Mouse (Mus musculus) kidney, postnatal 25 days (tissue): ENCODE results near the gene Zfp275.
"Not testable (repeated sequence)": the region's sequence is repeated elsewhere in the genome, so short reads cannot be mapped to it uniquely, and the experiment has no call there.

ENCODE experiments used
- DNase-seq, 2 experiments: peaks; one replicate each; pipeline ENCODE4 v3.0.0; 2021; ENCODE audit warnings: mixed read lengths in 2 of 2

The Zfp275 gene

DNA sequence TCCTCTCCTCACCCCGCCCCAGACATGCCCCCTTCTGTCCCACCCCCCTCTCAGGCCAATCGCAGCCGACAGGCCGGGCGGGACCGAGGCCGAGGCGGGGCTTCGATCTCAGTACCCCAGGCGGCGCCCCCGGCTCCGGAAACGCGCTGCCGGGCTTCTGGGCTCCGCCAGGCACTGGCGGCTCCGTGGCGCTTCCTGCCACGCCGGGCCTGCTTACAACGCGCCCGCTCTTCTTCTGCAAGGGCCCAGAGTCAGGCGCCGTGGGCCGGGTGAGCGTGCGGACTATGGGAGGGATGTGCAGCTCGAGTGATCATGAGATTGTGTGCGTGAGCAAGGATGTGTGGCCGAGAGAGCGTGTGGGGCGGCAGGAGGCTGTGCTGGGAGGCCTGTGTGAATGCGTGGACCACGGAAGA lies at the start of gene Zfp275:
Gene Zfp275 (plus strand): TSS at position 139 of the 413 bp plus-strand sequence.
- DNase-seq, result peak; percentile 74 to 89

DNA sequence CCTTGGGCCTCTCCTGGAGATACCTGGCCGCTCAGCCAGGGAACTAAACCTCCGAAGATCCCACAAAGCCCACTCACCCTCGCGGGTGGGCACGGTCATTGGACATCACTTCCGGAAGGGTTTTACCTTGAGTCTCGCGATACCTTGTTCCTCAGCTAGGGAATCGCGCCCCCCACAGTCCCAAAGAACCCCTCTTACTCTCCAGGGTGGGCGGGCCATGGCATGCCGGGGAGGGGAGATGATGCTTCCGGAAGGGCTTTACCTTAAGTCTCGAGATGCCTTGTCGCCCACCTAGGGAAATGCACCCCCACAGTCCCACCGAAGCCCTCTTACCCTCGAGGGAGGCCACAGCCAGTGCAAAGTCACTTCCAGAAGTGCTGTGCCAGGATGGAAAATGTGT lies 49.5 kb upstream of the Zfp275 start, which contains the start of the genes Xlr5a and Xlr5c:
Gene Xlr5a (minus strand): TSS at position 101 of the 400 bp plus-strand sequence.
Gene Xlr5c (minus strand): TSS at position 101 of the 400 bp plus-strand sequence.
- not testable (repeated sequence) for DNase-seq

DNA sequence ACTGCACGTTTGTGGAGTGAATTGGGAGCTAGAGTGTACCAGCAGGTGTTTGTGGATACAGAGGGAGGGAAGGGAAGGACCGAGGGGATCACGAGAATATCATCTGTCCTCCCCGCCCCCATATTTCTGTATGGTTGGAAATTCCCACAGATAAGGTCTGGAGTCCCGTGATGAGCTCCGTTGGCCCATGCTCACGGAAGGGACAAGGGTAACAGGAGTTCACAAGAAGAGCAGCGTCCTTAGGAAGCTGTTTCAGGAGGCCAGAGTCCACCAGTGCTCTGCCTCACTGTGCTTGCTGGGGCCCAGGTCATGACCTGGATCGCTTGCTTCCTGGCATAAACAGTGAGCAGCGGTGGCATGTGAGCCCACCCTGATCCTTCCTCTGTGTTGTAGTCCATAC lies 46.7 kb upstream of the Zfp275 start:
- peak; percentile 5 to 71 for DNase-seq

- peak in 1 of 2 experiments; percentile 60 for DNase-seq
Measured at GRCm38 (mm10) chrX:73312522-73312921, 29.9 kb upstream of the Zfp275 start.

DNA sequence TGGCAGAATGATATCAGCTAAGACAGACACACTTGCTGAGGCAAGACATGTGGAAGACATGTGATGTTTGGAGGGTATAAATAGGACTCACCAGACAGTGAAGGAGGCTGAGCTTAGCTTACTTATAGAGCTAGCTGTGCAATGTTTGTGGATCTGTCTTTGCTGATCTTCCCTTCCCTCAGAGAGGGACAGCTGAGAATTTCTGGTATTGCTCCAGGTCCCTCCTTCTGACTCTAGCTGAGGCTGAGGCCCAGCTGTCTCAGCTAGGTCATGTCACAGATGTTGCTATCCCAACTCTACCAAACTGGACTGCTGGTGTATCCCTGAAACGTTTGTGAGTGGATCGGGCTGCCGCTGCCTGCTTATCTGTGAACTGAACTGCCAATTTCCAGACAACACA lies 21.4 kb upstream of the Zfp275 start:
- DNase-seq, result no peak

- DNase-seq, result no peak
Measured at GRCm38 (mm10) chrX:73327215-73327614, 15.2 kb upstream of the Zfp275 start.

DNA sequence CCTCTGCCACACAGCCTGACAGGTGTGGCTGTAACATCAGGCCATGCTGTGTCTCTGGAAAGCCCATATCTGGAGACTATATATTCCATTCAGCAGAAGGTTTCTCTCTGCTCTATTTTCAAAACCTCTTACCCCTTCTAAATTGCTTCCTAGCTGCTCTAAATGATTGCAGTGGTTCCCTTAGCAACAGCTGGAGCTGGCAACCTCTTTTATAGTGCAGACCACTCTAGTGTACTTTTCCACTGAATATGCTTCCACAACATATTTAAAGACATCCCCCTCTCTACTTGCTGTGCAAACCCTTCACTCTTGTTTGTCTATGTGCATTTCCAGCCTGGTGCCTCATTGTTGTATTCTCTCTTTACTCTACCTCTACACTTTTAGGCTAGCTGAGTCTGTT lies 8.9 kb upstream of the Zfp275 start:
- DNase-seq, result no peak

GRCm38 (mm10) chrX:73336740-73337139 lies 5.7 kb upstream of the Zfp275 start, which contains the start of gene Gm45015:
TSS of gene Gm45015 (minus strand) at chrX:73336840.
- DNase-seq, result no peak

DNA sequence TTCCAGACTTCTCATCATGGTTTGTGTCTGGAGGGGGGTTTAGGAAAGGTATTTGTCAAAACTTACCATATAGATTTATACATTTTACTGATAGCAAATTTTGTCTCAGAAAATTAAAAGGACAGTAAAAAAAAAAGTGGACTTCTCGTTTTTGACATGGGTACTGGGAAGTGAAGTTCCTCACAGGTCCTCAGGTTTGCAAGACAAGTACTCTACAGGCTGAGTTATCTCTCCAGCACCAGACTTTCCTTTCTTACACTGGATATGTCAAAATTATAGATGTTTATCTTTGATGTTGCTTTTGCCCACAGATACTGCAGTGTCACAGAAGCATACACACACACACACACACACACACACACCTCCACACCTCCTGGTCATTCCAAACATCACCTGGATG lies 948 bp upstream of the Zfp275 start:
- no peak for DNase-seq

DNA sequence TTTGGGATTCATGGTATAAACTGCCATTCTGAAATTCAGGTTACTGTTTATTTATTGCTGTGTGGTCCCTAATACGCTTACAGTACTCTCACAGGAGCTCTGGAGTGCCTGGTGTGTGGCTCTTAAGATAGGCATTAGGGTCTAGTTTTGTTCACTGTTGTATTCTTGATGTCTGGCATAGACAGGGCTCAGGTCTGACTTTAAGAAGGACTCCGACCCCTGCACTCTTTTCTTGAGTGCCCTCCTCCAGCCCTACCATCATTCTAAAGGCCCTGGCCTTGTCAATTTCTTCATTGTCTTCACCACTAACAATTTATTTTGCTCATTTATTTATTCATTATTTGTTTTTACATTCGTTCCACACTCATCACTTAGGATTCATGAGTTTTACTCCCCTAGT lies 353 bp upstream of the Zfp275 start:
- no peak for DNase-seq

DNA sequence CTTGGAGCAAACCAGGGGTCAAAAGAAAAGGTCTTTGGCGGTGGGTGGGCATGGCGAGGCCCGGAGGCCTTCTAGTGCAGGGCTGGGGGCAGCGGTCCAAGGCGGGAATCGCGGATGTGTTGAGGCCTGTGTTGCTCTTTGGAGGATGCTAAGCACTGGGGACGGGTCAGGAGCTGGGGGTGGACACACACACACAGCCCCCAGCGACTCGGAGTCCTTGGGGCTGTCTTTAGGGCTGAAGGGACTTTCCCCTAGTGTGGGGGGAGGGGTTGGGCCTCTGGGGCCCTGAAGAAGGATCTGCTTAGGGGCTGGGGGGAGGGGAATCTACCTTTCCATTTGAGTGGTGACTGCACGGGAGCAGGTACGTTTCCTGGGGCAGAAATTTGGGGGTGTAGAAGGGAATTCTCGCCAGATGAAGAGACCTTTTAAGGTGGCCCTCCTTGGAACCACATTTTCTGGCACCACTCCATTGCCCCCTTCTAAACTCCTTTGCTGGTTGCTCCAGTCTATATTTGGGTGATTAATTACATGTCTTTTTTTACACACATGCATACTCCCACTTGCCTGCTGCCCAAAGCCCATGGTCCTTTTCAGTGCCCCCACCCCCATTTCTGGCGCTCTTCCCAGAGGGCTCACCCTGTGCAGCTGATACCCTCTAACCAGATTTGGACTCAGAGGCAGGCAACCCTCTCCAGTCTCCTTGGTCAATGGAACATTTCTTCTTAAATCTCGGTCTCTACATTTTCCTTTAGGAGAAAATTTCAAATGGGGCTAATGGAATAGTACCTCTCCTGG lies 717 bp downstream of the Zfp275 start:
- peak; percentile 9 to 40 for DNase-seq

DNA sequence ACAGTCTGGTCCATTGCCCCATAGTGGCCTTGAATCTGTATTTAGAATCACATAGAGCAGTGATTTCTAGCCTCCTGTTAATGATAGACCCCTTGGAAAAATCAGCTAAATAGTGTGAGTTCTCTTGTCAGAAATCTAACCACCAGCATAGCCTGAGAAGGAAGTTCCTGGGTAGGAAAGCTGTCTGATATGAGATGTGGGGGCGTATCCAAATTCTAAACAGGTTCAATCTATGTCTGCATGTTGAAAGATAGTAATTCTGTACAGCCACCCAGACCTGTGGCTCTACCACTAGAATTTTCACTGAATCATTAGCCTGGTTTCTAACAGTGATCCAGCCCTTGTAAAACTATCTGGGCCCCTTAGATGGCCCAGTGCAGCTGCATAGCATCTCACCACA lies 1.4 kb downstream of the Zfp275 start:
- DNase-seq, result no peak

DNA sequence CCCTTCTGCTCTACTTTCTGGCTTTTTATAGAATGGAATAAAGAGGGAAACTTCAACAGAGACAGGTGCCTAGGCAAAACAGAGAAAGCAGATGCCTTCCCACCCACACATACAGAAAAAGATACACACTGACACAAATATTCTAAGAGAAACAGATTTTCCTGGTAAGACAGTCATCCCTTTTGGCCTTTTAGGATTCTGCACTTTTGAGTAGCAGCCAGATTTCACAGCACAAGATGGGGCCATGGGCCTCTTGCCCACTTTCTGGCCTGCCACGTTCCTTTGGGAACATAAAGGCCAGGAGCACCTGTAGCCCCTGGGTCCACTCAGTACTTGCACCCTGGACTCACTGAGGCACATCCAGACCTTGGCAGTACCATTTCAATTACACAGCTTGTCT lies 1.9 kb downstream of the Zfp275 start:
- DNase-seq, result no peak

DNA sequence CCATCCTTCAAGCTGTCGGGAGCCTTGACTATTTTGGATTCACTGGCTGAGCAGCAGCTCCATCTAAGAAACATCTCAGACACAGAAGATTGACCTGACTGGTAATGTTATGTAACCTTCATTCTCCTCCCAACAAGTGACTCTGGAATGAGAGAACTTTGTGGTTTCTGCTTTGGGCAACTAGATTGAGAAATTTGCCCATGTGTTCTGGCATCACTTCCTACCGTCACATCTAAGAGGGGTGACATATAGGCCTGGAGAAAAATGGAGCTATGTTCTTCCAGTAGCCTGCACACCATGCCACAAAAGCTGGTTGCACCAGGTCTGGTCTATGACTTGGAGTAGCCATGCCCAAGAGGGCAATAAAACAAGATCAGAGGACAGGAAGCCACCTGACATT lies 13.7 kb downstream of the Zfp275 start:
- no peak for DNase-seq

DNA sequence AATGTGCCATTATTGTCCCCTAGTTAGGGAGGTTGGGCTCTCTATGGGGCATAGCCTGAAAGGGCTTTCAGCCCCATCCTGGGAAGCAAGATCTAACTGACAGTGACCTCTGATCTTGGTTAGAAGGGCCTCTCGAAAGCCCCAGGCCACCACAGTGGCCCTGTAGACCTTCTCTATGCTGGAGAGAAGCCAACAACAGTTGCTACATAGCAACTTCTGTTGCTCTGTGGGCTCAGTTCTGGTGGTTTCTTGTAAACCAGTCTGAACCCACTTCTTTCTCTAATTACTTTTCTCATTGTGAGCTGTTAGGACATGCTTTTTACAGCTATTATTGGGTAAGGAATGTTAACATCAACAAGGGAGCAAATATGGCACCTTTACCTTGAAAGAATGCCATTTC lies 14.3 kb downstream of the Zfp275 start:
- no peak for DNase-seq

DNA sequence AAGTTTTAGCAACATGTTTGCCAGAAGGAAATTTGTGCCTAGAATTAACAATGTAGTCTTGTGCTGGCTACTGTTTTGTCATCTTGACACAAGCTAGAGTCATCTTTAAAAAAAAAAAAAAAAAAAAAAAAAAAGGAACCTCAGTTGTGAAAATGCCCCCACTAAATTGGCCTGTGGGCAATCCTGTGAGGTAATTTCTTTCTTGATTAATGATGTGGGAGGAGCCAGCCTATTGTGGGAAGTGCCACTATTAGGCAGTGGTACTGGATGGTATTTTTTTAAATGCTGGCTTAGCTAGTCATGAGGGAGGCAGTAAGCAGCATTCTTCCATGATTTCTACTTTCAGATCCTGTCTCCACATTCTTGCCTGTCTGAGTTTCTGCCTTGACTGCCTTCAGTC lies 20.9 kb downstream of the Zfp275 start:
- no peak for DNase-seq

DNA sequence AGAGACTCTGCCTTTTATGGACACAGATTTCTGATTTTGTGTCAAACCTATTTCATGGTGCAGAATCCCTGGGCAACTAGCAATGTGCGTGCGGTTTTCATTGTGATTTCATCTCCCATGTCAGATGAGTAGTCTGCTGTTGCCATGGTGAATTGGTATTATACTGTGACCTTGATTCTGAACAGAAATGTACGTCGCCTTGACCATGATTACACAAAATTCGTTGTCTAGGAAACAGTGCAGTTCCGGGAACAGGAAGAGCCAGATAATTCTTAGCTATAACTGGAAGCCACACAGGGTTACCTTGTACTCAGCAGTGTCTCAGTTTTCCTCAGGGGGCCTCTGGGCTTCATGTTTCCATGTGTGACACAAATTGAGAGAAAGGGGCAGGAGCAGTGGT lies 42.0 kb downstream of the Zfp275 start:
- no peak for DNase-seq

DNA sequence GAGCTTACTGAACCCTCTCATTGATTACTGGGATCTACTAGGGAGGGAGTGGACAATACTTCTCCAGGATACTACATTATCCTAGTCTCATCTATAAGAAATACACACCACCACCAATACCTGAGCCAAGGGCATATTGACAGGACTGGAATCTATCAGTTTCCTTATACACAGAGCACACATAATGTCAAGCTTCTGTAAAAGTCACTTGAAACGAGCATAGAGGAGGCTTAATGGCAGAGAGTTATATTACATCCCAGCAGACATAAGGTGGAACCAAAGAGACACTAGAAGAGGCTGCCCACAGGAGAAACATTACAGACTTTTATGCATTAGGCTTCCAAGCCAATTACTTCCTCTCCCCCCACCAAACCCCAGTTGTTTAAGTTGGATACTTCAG lies 42.5 kb downstream of the Zfp275 start:
- no peak for DNase-seq

- no peak for DNase-seq
Measured at GRCm38 (mm10) chrX:73391481-73391880, 49.1 kb downstream of the Zfp275 start.

DNA sequence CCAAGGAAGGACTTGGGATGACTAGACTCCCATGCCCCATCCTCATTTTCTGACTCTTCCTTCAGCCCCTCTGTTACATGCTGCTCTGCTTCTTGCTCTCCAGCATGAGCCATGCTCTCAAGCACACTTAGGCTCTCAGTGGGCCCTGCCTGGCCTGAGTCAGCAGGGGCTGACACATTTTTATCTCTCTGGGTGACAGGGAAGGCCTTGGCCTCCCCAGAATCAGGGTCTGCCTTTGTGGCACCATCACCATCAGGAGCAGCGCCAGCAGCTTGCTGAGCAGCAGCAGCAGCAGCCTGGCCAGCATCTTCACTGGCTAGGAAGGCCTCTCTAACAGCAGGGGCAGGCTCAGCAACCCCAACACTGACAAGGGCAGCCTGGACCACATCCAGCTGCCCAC lies 54.0 kb downstream of the Zfp275 start:
- DNase-seq, result no peak

- DNase-seq, result not testable (repeated sequence)
Measured at GRCm38 (mm10) chrX:73398636-73399035, 56.2 kb downstream of the Zfp275 start, which contains the start of gene Gm18336. TSS of gene Gm18336 (minus strand) at chrX:73398736.

GRCm38 (mm10) chrX:73400951-73401350 lies 58.5 kb downstream of the Zfp275 start:
- no peak for DNase-seq

DNA sequence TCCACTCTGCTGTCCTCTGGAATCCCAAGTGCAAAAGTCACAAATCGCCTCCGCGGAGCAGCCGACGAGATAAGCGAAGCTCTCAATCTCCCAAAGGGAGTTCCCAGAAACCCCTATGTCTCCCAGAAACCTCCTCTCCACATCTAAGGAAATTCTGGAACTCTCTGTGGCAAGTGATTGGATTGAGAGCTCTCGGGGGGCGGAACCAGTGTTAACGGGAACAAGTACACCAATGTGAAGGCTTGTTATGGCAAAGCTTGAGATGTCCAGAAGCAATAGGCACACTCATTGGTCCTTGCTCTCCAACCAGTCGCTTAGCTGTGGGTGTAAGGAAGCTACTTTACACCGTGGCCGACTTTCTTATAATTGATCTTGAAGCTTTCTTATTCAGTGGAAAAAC lies 59.2 kb downstream of the Zfp275 start:
- DNase-seq, result no peak
